Mouse (Mus musculus) limb, embryonic 11.5 days (tissue): ENCODE data around the gene Prpf38a. TPM values are rescaled to one million over a fixed set of nuclear protein-coding genes. Genes with fewer than 3 reads are reported as not detected.

Source experiments
- ATAC-seq: fragments of 200-750 bp; cut with Nextera tagmentation; 2 replicates; pipeline ENCODE4 v1.8.0; 2017; ENCODE audit warnings: low read depth; ENCODE audit not compliant: insufficient number of reproducible peaks, low FRiP score, low TSS enrichment
- DNase-seq: peaks from one replicate; pipeline ENCODE4 v3.0.0-alpha.2; 2015; ENCODE audit warnings: low spot score
- H3K27ac ChIP-seq: fragments of 300-500 bp; sonication (generic); replicated peaks from 2 replicates; pipeline ENCODE4 v1.5.1; 2014; ENCODE audit warnings: low read depth, mild to moderate bottlenecking, low read length
- H3K27me3 ChIP-seq: fragments of 300-500 bp; sonication (generic); 2 replicates; pipeline ENCODE4 v1.6.1; 2014; ENCODE audit warnings: mild to moderate bottlenecking, low read length, mixed read lengths; ENCODE audit not compliant: control insufficient read depth, insufficient read depth
- H3K36me3 ChIP-seq: fragments of 300-500 bp; sonication (generic); 2 replicates; pipeline ENCODE4 v1.6.1; 2014; ENCODE audit warnings: mild to moderate bottlenecking, low read length, moderate library complexity, mixed read lengths; ENCODE audit not compliant: control insufficient read depth, insufficient read depth
- H3K4me1 ChIP-seq: fragments of 300-500 bp; sonication (generic); 2 replicates; pipeline ENCODE4 v1.6.1; 2014; ENCODE audit warnings: low read length, mixed read lengths; ENCODE audit not compliant: control insufficient read depth, insufficient read depth
- H3K4me2 ChIP-seq: fragments of 300-500 bp; sonication (generic); 2 replicates; pipeline ENCODE4 v1.6.1; 2014; ENCODE audit warnings: low read depth, mild to moderate bottlenecking, moderate library complexity; ENCODE audit not compliant: severe bottlenecking
- H3K4me3 ChIP-seq: fragments of 300-500 bp; sonication (generic); 2 replicates; pipeline ENCODE4 v1.5.1; 2014; ENCODE audit warnings: low read depth, low read length
- H3K9ac ChIP-seq: fragments of 300-500 bp; sonication (generic); 2 replicates; pipeline ENCODE4 v1.6.1; 2014; ENCODE audit warnings: mild to moderate bottlenecking, low read length
- H3K9me3 ChIP-seq: fragments of 300-500 bp; sonication (generic); 2 replicates; pipeline ENCODE4 v1.6.1; 2016; ENCODE audit warnings: low read length; ENCODE audit not compliant: control insufficient read depth
- WGBS: fragments of 180-500 bp; shearing (Covaris S2); extraction: QIAGEN DNeasy Blood & Tissue Kit; methylation state at CpG from one replicate; pipeline ENCODE4 v1.1.7; 2014; 5-methylcytosine and 5-hydroxymethylcytosine counted together
- polyA plus RNA-seq: library from polyadenylated mRNA; unstranded; fragments of >200 nt; fragmentation: Nextera tagmentation; extraction: Ambion mirVana; gene quantifications from 2 replicates; pipeline ENCODE4 v1.2.1, GENCODE M21; 2014

The Prpf38a gene
- polyA plus RNA-seq, 1 experiment from 2014 or later, result 129 TPM

- Histone ChIP-seq H3K36me3 (peaks cover 6% of the 10 kb centered on the region), H3K27me3 (no peaks in the 10 kb centered on the region), H3K9me3 (no peaks in the 10 kb centered on the region), H3K4me3 (no peak overlapping the region), H3K4me2 (no peak overlapping the region), H3K9ac (no peak overlapping the region), H3K4me1 (no peaks in the 10 kb centered on the region), H3K27ac (no peak overlapping the region)
- WGBS, result 97% methylated on average over 3 of the region's 3 CpGs
- DNase-seq, result no peak
- no peak for ATAC-seq
Observed at GRCm38 (mm10) chr4:108608651-108609050, 29.5 kb upstream of the Prpf38a start.

DNA sequence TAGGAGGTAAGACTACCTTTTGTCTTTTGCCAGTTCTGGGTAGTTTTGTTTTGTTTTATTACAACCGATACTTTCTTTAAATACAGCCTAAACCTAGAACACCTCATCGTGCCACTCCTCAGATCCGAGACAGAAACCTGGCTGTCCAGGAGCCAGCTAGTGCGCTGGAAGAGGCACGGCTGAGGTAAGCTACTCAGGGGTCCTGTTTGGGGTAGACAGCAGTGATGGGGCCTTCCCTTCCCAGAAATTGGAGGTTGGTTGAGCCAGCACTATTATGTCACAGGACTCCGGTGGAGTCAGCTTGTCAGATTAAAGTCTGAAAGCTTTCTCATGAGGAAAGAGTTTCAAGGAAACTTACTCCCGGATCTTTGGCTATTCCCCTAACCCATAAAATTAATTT lies 22.7 kb upstream of the Prpf38a start:
- Histone ChIP-seq H3K4me2 (no peak overlapping the region), H3K4me1 (no peaks in the 10 kb centered on the region), H3K27ac (no peak overlapping the region), H3K36me3 (peaks cover 18% of the 10 kb centered on the region), H3K9ac (no peak overlapping the region), H3K9me3 (no peaks in the 10 kb centered on the region), H3K27me3 (no peaks in the 10 kb centered on the region), H3K4me3 (no peak overlapping the region)
- WGBS, result 94% methylated on average over 7 of the region's 7 CpGs
- no peak for DNase-seq
- no peak for ATAC-seq

- Histone ChIP-seq H3K27me3 (no peaks in the 10 kb centered on the region), H3K36me3 (peaks cover 17% of the 10 kb centered on the region), H3K27ac (no peak overlapping the region), H3K4me3 (no peak overlapping the region), H3K9me3 (no peaks in the 10 kb centered on the region), H3K9ac (no peak overlapping the region), H3K4me2 (no peak overlapping the region), H3K4me1 (no peaks in the 10 kb centered on the region)
- 87% methylated on average over 4 of the region's 4 CpGs for WGBS
- DNase-seq (no peak), ATAC-seq (no peak)
Observed at GRCm38 (mm10) chr4:108598306-108598705, 19.2 kb upstream of the Prpf38a start.

DNA sequence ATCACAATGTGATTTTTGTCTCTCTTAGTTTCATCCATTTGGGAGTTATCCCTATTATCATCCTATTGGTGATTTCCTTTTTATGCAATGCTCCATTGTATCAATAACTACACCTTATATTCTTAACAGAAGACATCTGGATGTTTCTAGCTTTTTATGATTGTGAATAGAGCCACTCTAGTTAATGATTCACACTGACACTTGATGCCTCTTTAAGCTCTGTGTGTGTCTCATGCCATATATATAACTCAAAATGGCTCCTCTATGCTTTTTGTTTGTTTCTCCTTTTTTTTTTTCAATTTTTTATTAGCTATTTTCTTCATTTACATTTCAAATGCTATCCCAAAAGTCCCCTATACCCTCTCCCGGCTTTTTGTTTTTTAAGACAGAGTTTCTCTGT lies 16.6 kb upstream of the Prpf38a start:
- Histone ChIP-seq H3K4me3 (no peak overlapping the region), H3K27me3 (no peaks in the 10 kb centered on the region), H3K4me2 (no peak overlapping the region), H3K36me3 (peaks cover 10% of the 10 kb centered on the region), H3K9me3 (no peaks in the 10 kb centered on the region), H3K4me1 (no peaks in the 10 kb centered on the region), H3K27ac (no peak overlapping the region), H3K9ac (no peak overlapping the region)
- WGBS, result 77% methylated on average over 1 of the region's 1 CpGs
- ATAC-seq (no peak), DNase-seq (no peak)

DNA sequence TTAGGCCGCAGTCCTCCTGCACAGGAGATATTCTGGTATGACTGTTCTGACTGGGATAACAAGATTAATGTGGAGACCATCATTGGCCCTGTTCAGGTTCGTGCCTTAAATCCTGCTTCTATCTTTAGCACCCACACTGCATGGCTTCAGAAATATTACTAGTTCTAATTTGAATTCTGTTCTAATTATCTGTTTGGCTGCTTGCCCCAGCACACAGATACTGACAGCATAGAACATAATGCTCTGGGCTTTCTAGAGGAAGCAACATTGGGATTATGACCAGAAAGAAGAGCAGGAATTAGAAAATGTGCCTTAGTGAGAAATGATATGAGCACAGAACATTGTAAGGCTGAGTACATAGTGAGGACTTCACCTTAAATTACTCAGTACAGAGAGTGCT lies 14.2 kb upstream of the Prpf38a start:
- Histone ChIP-seq H3K27me3 (no peaks in the 10 kb centered on the region), H3K4me3 (no peak overlapping the region), H3K36me3 (peaks cover 3% of the 10 kb centered on the region; the same call in 1 of the 2 replicates), H3K27ac (no peak overlapping the region), H3K4me1 (no peaks in the 10 kb centered on the region), H3K4me2 (no peak overlapping the region), H3K9me3 (no peaks in the 10 kb centered on the region), H3K9ac (no peak overlapping the region)
- ATAC-seq, result no peak
- WGBS, result 93% methylated on average over 2 of the region's 2 CpGs
- no peak for DNase-seq

GRCm38 (mm10) chr4:108579743-108580411 lies 741 bp upstream of the Prpf38a start:
- DNase-seq (no peak), ATAC-seq (no peak)

GRCm38 (mm10) chr4:108572644-108573043 lies 6.5 kb downstream of the Prpf38a start:
- no peak for ATAC-seq
- peaks cover 16% of the 10 kb centered on the region for H3K36me3 ChIP-seq
- DNase-seq, result no peak
- H3K9ac ChIP-seq, result no peak overlapping the region
- WGBS, result 98% methylated on average over 3 of the region's 3 CpGs
- 0 out of 2 replicates have a peak, but pooled peaks cover 1% of the 10 kb centered on the region for H3K4me1 ChIP-seq
- H3K9me3 ChIP-seq, result no peaks in the 10 kb centered on the region
- H3K27me3 ChIP-seq, result no peaks in the 10 kb centered on the region
- H3K27ac ChIP-seq, result no peak overlapping the region
- H3K4me2 ChIP-seq, result no peak overlapping the region
- H3K4me3 ChIP-seq, result no peak overlapping the region

More at GRCm38 (mm10) chr4:108579743-108580411, 741 bp upstream of the Prpf38a start:
- H3K4me1 ChIP-seq, result peaks cover 7% of the 10 kb centered on the region; the same call in 1 of the 2 replicates
- H3K4me3 ChIP-seq, result peak overlapping the region; percentile 69
- under 1% methylated on average over 16 of the region's 16 CpGs for WGBS
- no peaks in the 10 kb centered on the region for H3K27me3 ChIP-seq
- no peaks in the 10 kb centered on the region for H3K9me3 ChIP-seq
- no peaks in the 10 kb centered on the region for H3K36me3 ChIP-seq
- peak overlapping the region; percentile 63 for H3K9ac ChIP-seq
- H3K27ac ChIP-seq, result no peak overlapping the region
- H3K4me2 ChIP-seq, result peak overlapping the region; percentile 55

DNA sequence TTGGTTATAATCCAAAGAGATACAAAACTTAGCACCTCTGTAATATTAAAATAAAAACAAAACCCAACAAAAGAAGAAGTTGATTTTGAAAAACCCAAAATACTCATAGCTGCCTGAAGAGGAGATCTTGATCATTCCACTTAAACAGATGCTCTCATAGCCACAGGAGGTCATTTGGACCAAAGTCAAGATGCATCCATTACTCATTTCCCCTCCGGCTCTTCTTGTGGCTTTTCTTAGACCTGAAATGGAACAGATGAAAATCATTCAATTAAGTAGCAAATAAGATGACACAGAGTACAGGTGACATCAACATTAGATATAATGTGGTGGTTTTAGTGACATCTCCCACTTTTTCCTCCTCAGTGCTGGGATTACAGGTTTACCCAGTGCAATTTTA lies 14.1 kb downstream of the Prpf38a start:
- DNase-seq (no peak), ATAC-seq (no peak)
- H3K4me3 ChIP-seq, result no peak overlapping the region
- H3K9ac ChIP-seq, result no peak overlapping the region
- H3K27ac ChIP-seq, result no peak overlapping the region
- no peaks in the 10 kb centered on the region for H3K27me3 ChIP-seq
- no peaks in the 10 kb centered on the region for H3K4me1 ChIP-seq
- no peak overlapping the region for H3K4me2 ChIP-seq
- no peaks in the 10 kb centered on the region for H3K9me3 ChIP-seq
- H3K36me3 ChIP-seq, result peaks cover 10% of the 10 kb centered on the region; the same call in 1 of the 2 replicates
- WGBS, result 94% methylated on average over 1 of the region's 1 CpGs

- Histone ChIP-seq H3K36me3 (peaks cover 4% of the 10 kb centered on the region; the same call in 1 of the 2 replicates), H3K4me1 (no peaks in the 10 kb centered on the region), H3K9ac (no peak overlapping the region), H3K27me3 (no peaks in the 10 kb centered on the region), H3K27ac (no peak overlapping the region), H3K9me3 (no peaks in the 10 kb centered on the region), H3K4me2 (no peak overlapping the region), H3K4me3 (no peak overlapping the region)
- DNase-seq (no peak), ATAC-seq (no peak)
- 92% methylated on average over 2 of the region's 2 CpGs for WGBS
Observed at GRCm38 (mm10) chr4:108539701-108540100, 39.4 kb downstream of the Prpf38a start.
